Mouse (Mus musculus) liver, postnatal 0 days (tissue): ENCODE measurements around the gene Fbxo40. TPM values are rescaled to one million over a fixed set of nuclear protein-coding genes. Genes with fewer than 3 reads are reported as not detected.

Experiments
- ATAC-seq: fragments of 200-750 bp; cut with Nextera tagmentation; 2 replicates; pipeline ENCODE4 v1.8.0; 2017; ENCODE audit warnings: mild to moderate bottlenecking, moderate library complexity
- DNase-seq: peaks from one replicate; pipeline ENCODE4 v3.0.0-alpha.2; 2016
- H3K27ac ChIP-seq: fragments of 300-500 bp; sonication (generic); 2 replicates; pipeline ENCODE4 v1.5.1; 2014; ENCODE audit warnings: antibody characterized with exemption, moderate library complexity, mild to moderate bottlenecking, low read depth
- H3K27me3 ChIP-seq: fragments of 300-500 bp; sonication (generic); 2 replicates; pipeline ENCODE4 v1.6.1; 2014; ENCODE audit warnings: low read length, control low read depth, mixed read lengths; ENCODE audit not compliant: insufficient read depth
- H3K36me3 ChIP-seq: fragments of 300-500 bp; sonication (generic); replicated peaks from 2 replicates; pipeline ENCODE4 v1.6.1; 2014; ENCODE audit warnings: mild to moderate bottlenecking, control low read depth, low read length, moderate library complexity, mixed read lengths; ENCODE audit not compliant: insufficient read depth
- H3K4me1 ChIP-seq: fragments of 300-500 bp; sonication (generic); 2 replicates; pipeline ENCODE4 v1.6.1; 2014; ENCODE audit warnings: antibody characterized with exemption, mild to moderate bottlenecking, control low read depth; ENCODE audit not compliant: insufficient read depth
- H3K4me2 ChIP-seq: fragments of 300-500 bp; sonication (generic); 2 replicates; pipeline ENCODE4 v1.6.1; 2014; ENCODE audit warnings: low read depth, mild to moderate bottlenecking, low read length, moderate library complexity, mixed read lengths
- H3K4me3 ChIP-seq: fragments of 300-500 bp; sonication (generic); 2 replicates; pipeline ENCODE4 v1.5.1; 2014; ENCODE audit warnings: low read depth, low read length
- H3K9ac ChIP-seq: fragments of 300-500 bp; sonication (generic); replicated peaks from 2 replicates; pipeline ENCODE4 v1.6.1; 2014; ENCODE audit warnings: mild to moderate bottlenecking, moderate library complexity
- H3K9me3 ChIP-seq: fragments of 300-500 bp; sonication (generic); 2 replicates; pipeline ENCODE4 v1.6.1; 2016; ENCODE audit warnings: mild to moderate bottlenecking, control low read depth, low read length, mixed read lengths
- CTCF ChIP-seq: sonication (generic); IDR thresholded peaks from 2 replicates; pipeline ENCODE4 v1.5.1; 2016; ENCODE audit warnings: antibody characterized with exemption, low read depth
- EP300 ChIP-seq: IDR thresholded peaks from 2 replicates; pipeline ENCODE4 v1.6.1; 2016; ENCODE audit warnings: antibody characterized with exemption, low read depth, mild to moderate bottlenecking
- WGBS: fragments of 180-500 bp; shearing (Covaris S2); extraction: QIAGEN DNeasy Blood & Tissue Kit; methylation state at CpG from one replicate; pipeline ENCODE4 v1.1.7; 2014; ENCODE audit not compliant: insufficient replicate concordance; 5-methylcytosine and 5-hydroxymethylcytosine counted together
- polyA plus RNA-seq: library from polyadenylated mRNA; unstranded; fragments of >200 nt; fragmentation: Nextera tagmentation; extraction: Ambion mirVana; gene quantifications from 2 replicates; pipeline ENCODE4 v1.2.1, GENCODE M21; 2015

Fbxo40 gene
- polyA plus RNA-seq, 1 experiment from 2014 or later: not detected

DNA sequence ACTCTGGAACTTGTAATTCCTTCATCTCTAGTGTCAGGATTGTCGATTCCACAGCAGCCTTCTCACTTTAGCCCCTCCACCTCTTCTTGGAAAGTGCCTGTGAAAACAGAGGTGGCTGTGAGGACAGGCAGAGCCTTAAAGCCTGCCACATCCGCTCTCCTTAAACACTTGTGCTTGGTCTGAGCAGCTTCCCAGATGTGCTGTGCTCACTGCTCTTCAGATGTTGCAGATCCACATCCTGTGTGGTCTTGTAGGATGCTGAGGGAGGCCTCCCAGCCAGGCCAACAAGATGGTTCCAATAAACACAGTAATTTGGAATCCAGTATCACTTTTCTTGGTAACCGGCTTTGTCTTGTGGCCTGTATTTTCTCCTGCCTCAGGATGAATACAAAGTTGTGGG lies 58.3 kb downstream of the Fbxo40 start:
- no peak for TF ChIP-seq CTCF
- no peak for TF ChIP-seq EP300
- Histone ChIP-seq H3K36me3 (peaks cover 49% of the 10 kb centered on the region), H3K4me3 (no peak overlapping the region), H3K9me3 (no peaks in the 10 kb centered on the region), H3K4me2 (no peak overlapping the region), H3K9ac (no peak overlapping the region), H3K4me1 (peaks cover 20% of the 10 kb centered on the region), H3K27ac (no peak overlapping the region), H3K27me3 (no peaks in the 10 kb centered on the region)
- WGBS: 91% methylated on average over 3 of the region's 3 CpGs
- no peak for DNase-seq
- ATAC-seq: no peak

- ATAC-seq: no peak
These were observed 58.9 kb downstream of the Fbxo40 start for GRCm38 (mm10) chr16:36931381-36931780.

DNA sequence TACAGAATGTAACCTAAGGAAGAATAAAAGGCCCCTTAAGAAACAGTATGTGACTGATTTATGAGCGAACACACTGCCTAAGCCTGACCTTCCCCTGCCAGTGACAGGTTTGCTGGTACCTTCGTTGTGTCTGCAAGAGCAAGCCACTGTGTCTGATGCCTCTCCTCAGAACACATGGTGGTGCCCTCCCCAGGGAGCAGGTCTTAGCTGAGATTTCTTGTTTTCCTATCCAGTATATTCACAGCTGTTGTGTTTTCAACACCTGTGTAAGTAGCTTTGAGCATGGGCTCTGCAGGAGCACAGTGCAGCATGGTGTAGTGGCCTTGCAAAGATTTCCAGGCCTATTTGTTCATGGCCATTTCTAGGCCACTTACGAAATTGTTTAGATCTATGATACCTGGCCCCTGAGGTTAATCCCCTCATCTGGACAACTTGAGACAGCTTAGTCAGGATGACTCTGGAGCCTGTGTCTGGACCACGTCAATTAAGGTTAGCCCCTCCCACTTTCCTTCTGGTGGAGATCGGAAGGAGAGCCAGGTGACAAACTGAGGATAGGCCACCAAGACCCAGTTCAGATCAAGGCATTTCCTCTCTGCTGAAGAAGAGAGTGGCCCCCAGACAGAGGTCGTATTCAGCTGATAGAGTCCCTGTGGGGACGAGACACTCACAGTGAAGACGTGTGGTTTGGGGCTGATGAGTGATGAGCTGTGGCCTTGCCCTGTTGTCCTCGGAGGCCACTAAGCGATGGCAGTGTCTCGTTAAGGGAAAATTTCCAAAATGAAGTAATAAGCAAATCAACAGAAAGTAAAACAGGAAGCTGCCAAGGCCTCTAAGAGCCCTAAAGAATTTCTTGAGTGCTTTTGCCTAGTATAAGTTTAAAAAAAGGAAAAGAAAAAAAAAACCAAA lies 59.8 kb downstream of the Fbxo40 start:
- Histone ChIP-seq H3K4me3 (no peak overlapping the region), H3K27me3 (no peaks in the 10 kb centered on the region), H3K9ac (no peak overlapping the region), H3K4me2 (no peak overlapping the region), H3K27ac (0 out of 2 replicates have a peak overlapping the region, but pooled peaks have one; percentile 8), H3K4me1 (peaks cover 20% of the 10 kb centered on the region), H3K36me3 (peaks cover 63% of the 10 kb centered on the region), H3K9me3 (no peaks in the 10 kb centered on the region)
- no peak for TF ChIP-seq EP300
- TF ChIP-seq CTCF: no peak
- 70% methylated on average over 11 of the region's 11 CpGs for WGBS
- ATAC-seq: no peak
- DNase-seq: no peak

More at GRCm38 (mm10) chr16:36931381-36931780, 58.9 kb downstream of the Fbxo40 start:
- TF ChIP-seq CTCF (no peak), EP300 (no peak)
- Histone ChIP-seq H3K4me1 (peaks cover 20% of the 10 kb centered on the region), H3K9ac (no peak overlapping the region), H3K4me3 (no peak overlapping the region), H3K36me3 (peaks cover 55% of the 10 kb centered on the region), H3K27ac (no peak overlapping the region), H3K9me3 (no peaks in the 10 kb centered on the region), H3K27me3 (no peaks in the 10 kb centered on the region), H3K4me2 (no peak overlapping the region)
- no peak for DNase-seq
- 86% methylated on average over 10 of the region's 10 CpGs for WGBS

- no peak overlapping the region for H3K27ac ChIP-seq
- peaks cover 9% of the 10 kb centered on the region for H3K4me1 ChIP-seq
- H3K36me3 ChIP-seq: peaks cover 75% of the 10 kb centered on the region
- H3K9ac ChIP-seq: no peak overlapping the region
- no peak overlapping the region for H3K4me2 ChIP-seq
- H3K27me3 ChIP-seq: no peaks in the 10 kb centered on the region
- DNase-seq (no peak), ATAC-seq (no peak)
- no peak overlapping the region for H3K4me3 ChIP-seq
- WGBS: 90% methylated on average over 7 of the region's 7 CpGs
- H3K9me3 ChIP-seq: no peaks in the 10 kb centered on the region
- TF ChIP-seq CTCF (no peak), EP300 (no peak)
These were observed 61.1 kb downstream of the Fbxo40 start for GRCm38 (mm10) chr16:36929216-36929615.

DNA sequence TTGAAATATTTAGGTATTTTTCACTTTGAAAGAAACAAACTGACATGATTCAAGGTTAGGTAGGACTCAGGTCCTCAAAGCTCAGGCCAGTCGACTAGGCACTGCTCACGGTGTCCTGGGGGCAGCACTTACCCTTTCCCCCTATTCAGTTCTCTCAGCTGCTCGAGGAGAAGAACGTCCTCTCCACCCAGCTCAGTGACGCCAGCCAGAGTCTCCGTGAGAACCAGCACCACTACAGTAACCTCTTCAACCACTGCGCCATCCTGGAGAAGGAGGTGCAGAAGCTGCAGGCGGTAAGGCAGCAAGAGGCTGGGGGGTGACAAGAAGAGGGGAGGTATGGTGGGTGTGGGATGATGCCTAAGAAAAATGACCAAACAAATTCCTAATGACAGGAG lies 62.2 kb downstream of the Fbxo40 start:
- no peaks in the 10 kb centered on the region for H3K9me3 ChIP-seq
- peaks cover 79% of the 10 kb centered on the region for H3K36me3 ChIP-seq
- ATAC-seq: no peak
- no peak for DNase-seq
- H3K4me2 ChIP-seq: no peak overlapping the region
- H3K4me1 ChIP-seq: no peaks in the 10 kb centered on the region
- WGBS: 91% methylated on average over 8 of the region's 8 CpGs
- H3K27me3 ChIP-seq: no peaks in the 10 kb centered on the region
- H3K4me3 ChIP-seq: no peak overlapping the region
- no peak overlapping the region for H3K27ac ChIP-seq
- no peak overlapping the region for H3K9ac ChIP-seq
- TF ChIP-seq CTCF (no peak), EP300 (no peak)

DNA sequence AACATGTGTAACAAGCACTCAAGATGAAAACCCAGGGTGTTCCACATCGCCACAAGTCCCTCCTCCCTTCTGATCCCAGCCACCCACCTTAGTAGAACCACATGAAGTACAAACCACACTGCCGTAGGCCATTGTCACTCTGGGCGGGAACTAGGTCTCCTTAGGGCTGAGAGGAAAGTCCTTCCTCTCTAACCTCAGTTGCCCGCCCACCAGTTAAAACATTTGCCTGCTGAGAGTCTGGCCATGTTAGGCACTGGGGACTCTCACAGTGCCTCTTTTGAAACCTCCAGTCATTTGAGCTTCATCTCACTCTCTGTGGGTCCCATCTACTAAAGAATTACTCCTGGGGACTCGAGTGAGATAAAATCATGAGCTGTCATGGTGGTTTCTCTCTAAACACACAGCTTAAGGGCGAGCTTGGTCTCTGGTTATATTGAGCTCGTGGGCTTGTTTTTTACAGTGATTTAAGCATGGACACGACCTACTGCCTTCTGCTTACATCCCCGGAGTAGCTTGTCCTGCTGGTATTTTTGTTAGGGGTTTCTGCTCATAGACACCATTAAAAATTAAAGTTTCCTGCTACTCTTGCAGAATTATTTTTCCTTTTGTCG lies 62.7 kb downstream of the Fbxo40 start:
- Histone ChIP-seq H3K4me1 (no peaks in the 10 kb centered on the region), H3K4me3 (no peak overlapping the region), H3K27ac (no peak overlapping the region), H3K9ac (no peak overlapping the region), H3K4me2 (no peak overlapping the region), H3K36me3 (peaks cover 77% of the 10 kb centered on the region), H3K27me3 (no peaks in the 10 kb centered on the region), H3K9me3 (no peaks in the 10 kb centered on the region)
- no peak for DNase-seq
- TF ChIP-seq CTCF (no peak), EP300 (no peak)
- 72% methylated on average over 10 of the region's 10 CpGs for WGBS
- no peak for ATAC-seq
